Mouse (Mus musculus) bone marrow, adult 2 months (tissue): ENCODE data around the gene Gtpbp3.

Experiments used
- CTCF ChIP-seq: fragments of 200-500 bp; IDR thresholded peaks from 2 replicates; pipeline ENCODE4 v1.5.1; 2011; ENCODE audit warnings: low read length, control low read depth; ENCODE audit not compliant: control insufficient read depth, insufficient read depth
- POLR2A ChIP-seq: fragments of 200-500 bp; IDR thresholded peaks from 2 replicates; pipeline ENCODE4 v1.6.1; 2011; ENCODE audit warnings: low read depth, mild to moderate bottlenecking, control low read depth, low read length, borderline replicate concordance; ENCODE audit not compliant: control insufficient read depth

- no peak for TF ChIP-seq POLR2A
- TF ChIP-seq CTCF, result no peak
Observed at GRCm38 (mm10) chr8:71516786-71517185, 28.9 kb downstream of the Gtpbp3 start.
